Mouse (Mus musculus): Measurements from ENCODE around the gene Lrrc8d.

DNA sequence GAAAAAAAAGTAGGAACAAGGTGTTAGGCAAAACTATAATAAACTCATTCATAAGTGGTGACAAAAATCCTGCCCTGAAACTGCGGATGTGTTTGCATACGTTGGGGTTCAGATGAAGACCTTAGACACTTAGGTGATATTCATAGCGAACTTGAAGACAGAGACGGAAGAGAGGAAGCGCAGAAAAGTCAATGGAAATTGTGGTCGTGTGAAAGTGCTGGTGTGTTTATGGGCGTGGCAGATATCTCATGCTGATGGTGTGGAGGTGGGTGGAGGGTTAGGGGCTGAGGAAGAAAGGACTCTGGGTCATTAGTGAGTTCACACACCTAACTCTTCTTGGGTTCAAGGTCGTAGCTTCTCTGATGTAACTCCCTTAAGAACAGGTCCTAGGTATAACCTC, 172.4 kb downstream of the Lrrc8d start:
- TF ChIP-seq CTCF (IDR thresholded peaks at IDR 0.05; ENCODE audit: low read depth) (no peak), EP300 (IDR thresholded peaks at IDR 0.05; ENCODE audit: low read depth) (no peak)

All from liver, postnatal 0 days (tissue).